Mouse (Mus musculus) left cerebral cortex, adult 2 months (tissue): ENCODE data around the gene Sec24a. TPM values are rescaled to one million over a fixed set of nuclear protein-coding genes. Genes with fewer than 3 reads are reported as not detected.
A peak's percentile ranks its signal among the peaks of the same experiment; 100 is the strongest.
"Not testable (repeated sequence)": the region's sequence is repeated elsewhere in the genome, so short reads cannot be mapped to it uniquely, and the experiment has no call there.

Experiments
- DNase-seq, 2 experiments: peaks; one replicate each; pipeline ENCODE4 v3.0.0; 2021 to 2022; ENCODE audit warnings: low spot score in 2 of 2, mixed read lengths in 1 of 2; ENCODE audit errors: extremely low spot score in 1 of 2
- H3K27ac ChIP-seq: fragments of 200-600 bp; 2 replicates; pipeline ENCODE4 v1.8.1; 2022
- H3K4me3 ChIP-seq: fragments of 200-600 bp; 2 replicates; pipeline ENCODE4 v1.8.1; 2022
- CTCF ChIP-seq: fragments of 200-600 bp; IDR thresholded peaks from 2 replicates; pipeline ENCODE4 v1.8.1; 2022; ENCODE audit warnings: antibody characterized with exemption, mild to moderate bottlenecking, moderate library complexity
- intact Hi-C: fragments of 180-260 bp; cut with DNase I; formaldehyde crosslinking; loops from one replicate; pipeline ENCODE4 v1.15.1; 2025
- long read RNA-seq, 2 experiments: library from polyadenylated mRNA; stranded (forward); transcript quantifications; one replicate each; pipeline ENCODE4 v2.0.0; 2021; ENCODE audit warnings: borderline mapping rate in 2 of 2
- total RNA-seq, 2 experiments: library from RNA; stranded (reverse); gene quantifications; 2 replicates each; pipeline ENCODE4 v1.2.3; 2021

The Sec24a gene
- 10 to 100 TPM; 21.0 to 21.2 TPM for total RNA-seq
- long read RNA-seq, experiment 1, partial matches to known transcripts: 1 of 5 reads
- long read RNA-seq, experiment 1, other reads (novel, unspliced or antisense): 4 of 5 reads
- long read RNA-seq, experiment 2, full-length matches to known transcripts: 3 of 5 reads
- long read RNA-seq, experiment 2, partial matches to known transcripts: 1 of 5 reads
- long read RNA-seq, experiment 2, other reads (novel, unspliced or antisense): 1 of 5 reads

DNA sequence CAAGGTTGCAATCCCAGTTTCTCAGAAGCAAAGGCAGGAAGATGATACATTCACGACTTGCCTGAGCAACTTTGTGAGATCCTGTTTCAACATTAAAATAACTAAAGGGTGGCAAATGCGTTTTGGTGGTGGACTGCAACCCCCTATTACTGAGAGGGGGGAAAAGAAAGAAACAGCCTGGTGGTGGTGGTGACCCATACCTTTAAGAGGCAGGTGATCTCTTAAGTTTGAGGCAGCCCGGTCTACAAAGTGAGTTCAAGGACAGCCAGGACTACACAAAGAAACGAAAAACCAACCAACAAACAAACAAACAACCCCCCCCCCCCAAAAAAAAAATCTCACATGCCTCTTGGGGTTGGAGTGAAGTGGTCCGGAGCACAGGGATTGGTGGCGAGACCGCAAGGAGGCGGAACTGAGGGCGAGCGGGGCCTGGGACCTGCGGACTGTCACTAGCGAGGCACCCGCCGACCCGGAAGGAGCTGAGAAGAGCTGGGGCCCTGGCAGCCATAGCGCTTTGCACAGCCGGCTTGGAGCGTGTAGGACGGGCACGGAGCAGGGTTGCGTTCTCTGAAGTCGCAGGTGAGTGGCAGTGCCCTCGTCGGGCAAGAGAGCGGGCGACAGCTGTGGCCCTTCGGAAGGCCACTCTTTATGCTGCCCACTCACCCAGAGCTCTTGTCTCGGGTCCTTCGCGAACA lies at the start of gene Sec24a, which contains the start of gene Sar1b:
TSS of gene Sec24a (minus strand) at position 422 of the 695 bp plus-strand sequence.
TSS of gene Sar1b (plus strand) at position 475 of the 695 bp plus-strand sequence.
- DNase-seq: peak; percentile 81 to 85
- Histone ChIP-seq H3K4me3 (peak within 1 kb of the TSS; percentile 91), H3K27ac (peak within 1 kb of the TSS; percentile 64)
- intact Hi-C loops: loop anchor here (5.0 kb wide), 1 partner anchor 39 kb away; no protein-coding TSS in a partner anchor
- no peak; the same call in 1 of the 2 replicates for TF ChIP-seq CTCF

DNA sequence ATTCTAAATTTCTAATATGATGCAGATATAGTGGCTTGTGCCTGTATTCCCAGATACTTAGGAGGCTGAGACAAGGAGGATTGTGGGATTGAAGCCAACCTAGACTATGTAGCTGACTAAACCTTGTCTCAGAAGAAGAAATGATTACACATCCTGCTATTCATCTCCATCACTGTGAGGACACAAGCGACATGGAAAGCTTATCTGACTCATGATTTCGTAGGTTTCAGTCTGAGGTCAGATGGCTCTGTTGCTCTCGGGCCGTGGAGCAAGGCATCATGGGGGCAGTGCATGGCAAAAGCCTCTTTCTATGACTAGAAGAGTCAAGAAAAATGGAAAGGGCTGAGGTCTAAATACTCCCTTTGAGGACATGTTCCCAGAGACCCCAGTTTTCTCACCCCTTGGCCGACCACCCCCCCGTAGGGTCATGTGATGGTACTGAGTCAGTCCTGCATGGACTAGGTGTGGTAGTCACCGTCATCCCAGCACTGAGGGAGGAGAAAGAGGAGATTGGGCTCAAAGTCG lies 48.6 kb upstream of the Sec24a start:
- TF ChIP-seq CTCF: no peak
- DNase-seq: no peak
- no peak overlapping the region for H3K4me3 ChIP-seq
- intact Hi-C loops: no loop called here
- H3K27ac ChIP-seq: no peak overlapping the region

DNA sequence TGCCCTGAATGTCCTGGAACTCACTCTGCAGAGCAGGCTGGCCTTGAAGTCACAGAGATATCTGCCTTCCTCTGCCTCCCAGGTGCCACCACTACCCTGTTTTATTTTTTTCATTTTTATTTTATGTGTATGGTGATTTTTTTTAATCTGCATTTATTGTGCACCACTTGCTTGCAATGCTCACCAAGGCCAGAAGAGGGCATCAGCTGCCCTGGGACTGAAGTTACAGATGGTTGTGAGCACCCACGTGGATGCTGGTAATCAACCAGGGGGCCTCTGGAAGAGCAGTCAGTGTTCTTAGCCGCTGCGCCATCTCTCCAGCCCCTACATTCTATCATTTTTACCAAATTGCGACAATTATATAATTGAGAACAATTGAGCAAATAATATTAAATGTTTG lies 47.8 kb upstream of the Sec24a start:
- intact Hi-C loops: no loop called here
- Histone ChIP-seq H3K27ac (no peak overlapping the region), H3K4me3 (no peak overlapping the region)
- TF ChIP-seq CTCF: peak; percentile 45
- no peak for DNase-seq

DNA sequence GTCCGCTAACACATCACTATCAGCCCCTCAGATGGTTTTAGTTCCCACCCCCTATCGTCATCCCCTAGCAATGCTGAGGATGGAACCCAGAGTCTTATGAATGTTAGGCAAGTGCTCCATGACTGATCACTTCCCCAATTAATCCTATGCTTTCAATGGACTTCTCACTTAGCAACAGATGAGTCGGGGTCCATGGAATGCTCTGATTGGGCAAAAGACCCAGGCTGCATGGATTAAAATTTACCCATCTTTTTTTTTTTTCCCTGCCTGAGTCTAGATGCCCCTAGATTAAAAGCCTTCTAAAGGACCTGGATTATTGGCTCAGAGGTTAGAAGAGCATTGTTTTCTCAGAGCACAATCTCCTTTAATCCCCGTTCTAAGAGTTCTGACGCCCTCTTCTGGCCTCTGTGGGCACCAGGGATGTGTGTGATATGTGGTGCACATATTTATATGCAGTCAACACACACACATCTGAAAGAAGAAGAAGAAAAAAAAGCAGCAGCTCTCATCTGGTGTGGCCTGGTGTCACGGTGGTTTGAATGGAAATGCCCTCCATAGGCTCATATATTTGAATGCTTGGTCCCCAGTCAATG lies 46.3 kb upstream of the Sec24a start:
- intact Hi-C loops: no loop called here
- H3K4me3 ChIP-seq: no peak overlapping the region
- DNase-seq: no peak
- no peak overlapping the region for H3K27ac ChIP-seq
- no peak; the same call in none of the 2 replicates for TF ChIP-seq CTCF

DNA sequence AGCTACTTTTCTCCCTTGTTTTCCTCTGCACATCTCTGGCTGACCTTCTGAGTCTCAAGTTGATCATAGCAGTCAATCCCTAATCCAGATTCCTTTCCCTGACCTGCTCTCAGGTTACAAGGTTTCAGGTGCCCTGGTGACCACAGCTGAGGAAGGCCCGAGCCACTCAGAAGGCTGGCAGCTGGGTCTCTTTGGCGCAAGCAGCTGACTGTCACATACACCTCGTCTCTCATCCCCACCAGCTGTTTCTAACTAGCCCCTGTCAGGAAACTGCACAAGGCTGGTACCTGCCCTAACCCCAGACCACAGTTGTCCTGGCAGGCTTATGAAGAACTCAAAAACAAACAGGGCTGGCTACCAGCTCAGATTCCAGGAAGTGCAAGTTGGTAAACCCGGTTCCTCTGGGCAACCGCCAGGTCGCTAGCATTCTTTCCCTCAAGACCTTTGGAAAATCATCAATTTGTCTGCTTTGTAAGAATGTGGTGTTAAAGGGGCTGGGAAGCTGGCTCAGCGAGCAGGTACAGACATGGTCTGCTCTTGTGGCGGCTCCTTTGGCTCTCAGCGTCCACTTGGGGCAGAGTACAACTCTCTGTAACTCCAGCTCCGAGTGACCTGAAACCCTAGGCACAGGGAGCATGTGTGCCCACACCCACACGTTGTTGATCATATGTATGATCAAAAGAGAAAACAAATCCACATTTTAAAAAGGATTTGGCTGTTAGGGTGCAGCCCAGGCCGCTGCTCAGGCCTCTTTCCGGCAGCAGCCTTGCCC lies 43.9 kb upstream of the Sec24a start:
- TF ChIP-seq CTCF: no peak
- DNase-seq: no peak
- Histone ChIP-seq H3K27ac (no peak overlapping the region), H3K4me3 (no peak overlapping the region)
- intact Hi-C loops: no loop called here

DNA sequence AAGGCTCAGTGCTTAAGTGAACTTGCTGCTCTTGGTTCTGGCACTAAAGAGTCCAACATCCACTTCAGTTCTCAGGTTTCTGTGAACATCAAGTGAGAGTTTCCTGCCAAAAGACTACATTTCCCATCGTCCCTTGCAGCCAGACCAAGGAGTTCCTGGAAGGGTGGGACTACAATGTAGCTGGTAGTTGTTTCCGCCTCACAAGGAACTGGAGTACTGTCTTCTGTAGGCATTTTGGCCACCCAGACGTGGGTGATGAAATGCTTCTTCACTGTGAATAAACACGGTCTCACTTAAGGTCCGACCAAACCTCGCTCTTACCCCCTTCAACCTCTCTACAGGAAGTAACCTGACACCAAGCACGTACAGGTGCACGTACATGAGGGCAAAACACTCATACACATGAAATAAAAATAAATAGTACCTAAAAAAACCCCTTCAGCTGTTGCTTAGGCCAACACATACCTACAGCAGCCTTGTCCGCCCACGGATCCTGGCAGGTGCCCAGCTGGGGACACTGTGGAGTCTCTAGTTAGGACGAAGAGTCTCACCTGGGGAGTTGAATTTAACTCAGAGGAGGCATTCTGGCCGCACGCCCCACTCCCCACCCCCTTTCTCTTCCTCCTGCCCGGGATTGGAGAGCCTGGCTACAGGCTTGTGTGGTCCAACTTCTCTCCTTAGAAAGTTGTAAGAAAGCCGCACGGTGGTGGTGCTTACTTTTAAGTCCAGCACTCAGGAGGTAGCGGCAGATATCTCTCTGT lies 42.0 kb upstream of the Sec24a start:
- peak; percentile 58 to 65 for DNase-seq
- H3K27ac ChIP-seq: peak overlapping the region; percentile 87

DNA sequence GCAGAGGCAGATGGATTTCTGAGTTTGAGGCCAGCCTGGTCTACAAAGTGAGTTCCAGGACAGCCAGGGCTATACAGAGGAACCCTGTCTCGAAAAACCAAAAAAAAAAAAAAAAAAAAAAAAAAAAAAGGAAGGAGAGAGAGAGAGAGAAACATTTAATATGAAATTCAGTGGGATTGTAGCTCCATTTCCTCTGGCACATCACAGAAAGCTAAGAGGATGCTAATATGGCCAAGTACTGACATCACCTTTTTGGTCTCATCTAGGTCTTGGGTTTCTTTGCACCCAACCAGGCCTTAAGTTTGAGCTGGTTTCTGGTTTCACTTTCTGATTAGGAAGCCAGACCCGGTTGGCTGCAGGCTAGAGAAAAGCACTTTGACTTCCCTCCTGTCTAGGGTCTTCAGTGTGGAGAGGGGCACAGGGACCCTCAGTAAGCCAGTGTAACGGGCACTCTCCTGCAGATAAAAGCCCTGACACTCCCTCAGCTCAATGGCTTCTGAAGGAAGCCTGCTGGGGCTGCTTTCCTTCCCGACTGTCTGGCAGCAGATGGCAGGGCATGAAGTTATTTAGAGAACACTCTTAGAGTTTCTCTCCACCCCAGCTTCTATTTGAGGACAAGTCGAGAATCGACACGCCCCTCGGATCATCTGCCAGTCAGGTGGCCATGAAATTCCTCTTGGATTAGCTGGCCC lies 37.3 kb upstream of the Sec24a start:
- intact Hi-C loops: loop anchor here (5.0 kb wide), 1 partner anchor 38 kb away; the partner anchor contains the start of genes Sar1b and Sec24a
- Histone ChIP-seq H3K4me3 (no peak overlapping the region), H3K27ac (peak overlapping the region; percentile 80)
- no peak for DNase-seq
- TF ChIP-seq CTCF: no peak

More for the DNA sequence above, 42.0 kb upstream of the Sec24a start:
- peak overlapping the region; percentile 64 for H3K4me3 ChIP-seq
- intact Hi-C loops: no loop called here
- no peak for TF ChIP-seq CTCF

DNA sequence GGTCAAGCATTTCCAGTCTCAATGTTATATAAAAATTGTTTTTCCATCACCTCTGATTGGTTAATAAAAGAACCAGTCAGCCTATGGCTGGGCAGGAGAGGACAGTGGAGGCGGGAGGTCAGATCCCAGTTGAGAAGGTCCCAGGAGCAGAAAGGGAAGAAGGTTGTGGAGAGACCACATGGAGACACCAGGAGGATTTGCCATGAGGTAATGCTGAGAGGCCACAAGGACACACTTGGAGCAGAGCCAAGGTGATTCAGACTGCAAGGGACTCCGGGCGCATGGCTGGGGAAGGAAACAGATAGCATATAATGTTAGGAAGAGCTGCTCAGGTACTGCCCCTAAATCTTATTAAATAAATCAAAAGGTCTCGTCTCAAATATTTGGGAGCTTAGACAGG lies 32.8 kb upstream of the Sec24a start:
- intact Hi-C loops: no loop called here
- no peak for TF ChIP-seq CTCF
- H3K4me3 ChIP-seq: no peak overlapping the region
- no peak overlapping the region for H3K27ac ChIP-seq
- DNase-seq: no peak

DNA sequence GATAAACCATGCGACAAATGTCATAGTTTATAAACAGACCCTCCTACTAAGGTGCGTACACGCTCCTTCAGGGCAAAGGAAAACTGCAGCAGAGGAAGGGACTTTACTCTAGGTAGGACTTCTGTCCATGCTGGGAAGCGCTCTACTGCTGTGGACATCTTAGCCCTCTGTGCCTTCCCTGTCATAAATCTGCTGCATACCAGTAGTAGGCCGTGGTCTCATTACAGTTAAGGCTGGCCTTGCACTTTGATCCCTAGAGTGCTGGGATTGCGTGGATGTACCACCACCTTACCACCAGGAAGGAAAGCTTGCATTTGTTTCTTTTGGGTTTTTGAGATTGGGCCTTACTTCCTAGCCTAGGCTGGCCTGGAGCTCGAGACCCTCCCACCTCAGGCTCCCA lies 27.2 kb upstream of the Sec24a start:
- Histone ChIP-seq H3K4me3 (no peak overlapping the region), H3K27ac (no peak overlapping the region)
- no peak for DNase-seq
- intact Hi-C loops: no loop called here
- TF ChIP-seq CTCF: no peak

DNA sequence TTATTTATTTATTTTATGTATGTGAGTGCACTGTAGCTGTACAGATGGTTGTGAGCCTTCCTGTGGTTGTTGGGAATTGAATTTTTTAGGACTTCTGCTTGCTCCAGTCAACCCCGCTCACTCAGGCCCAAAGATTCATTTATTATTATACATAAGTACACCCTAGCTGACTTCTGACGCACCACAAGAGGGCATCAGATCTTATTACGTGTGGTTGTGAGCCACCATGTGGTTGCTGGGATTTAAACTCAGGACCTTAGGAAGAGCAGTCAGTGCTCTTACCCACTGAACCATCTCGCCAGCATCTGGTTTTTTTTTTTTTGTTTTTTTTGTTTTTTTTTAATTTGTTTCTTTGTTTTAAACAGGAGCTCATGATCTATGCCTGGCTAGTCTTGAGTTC lies 26.3 kb upstream of the Sec24a start:
- H3K4me3 ChIP-seq, DNase-seq, intact Hi-C loops, H3K27ac ChIP-seq: not testable (repeated sequence)
